Mouse (Mus musculus): ENCODE data around the gene Pkhd1. TPM values are rescaled to one million over a fixed set of nuclear protein-coding genes. Genes with fewer than 3 reads are reported as not detected.

Pkhd1 gene
- polyA plus RNA-seq, 1 experiment, result 0.05 TPM

DNA sequence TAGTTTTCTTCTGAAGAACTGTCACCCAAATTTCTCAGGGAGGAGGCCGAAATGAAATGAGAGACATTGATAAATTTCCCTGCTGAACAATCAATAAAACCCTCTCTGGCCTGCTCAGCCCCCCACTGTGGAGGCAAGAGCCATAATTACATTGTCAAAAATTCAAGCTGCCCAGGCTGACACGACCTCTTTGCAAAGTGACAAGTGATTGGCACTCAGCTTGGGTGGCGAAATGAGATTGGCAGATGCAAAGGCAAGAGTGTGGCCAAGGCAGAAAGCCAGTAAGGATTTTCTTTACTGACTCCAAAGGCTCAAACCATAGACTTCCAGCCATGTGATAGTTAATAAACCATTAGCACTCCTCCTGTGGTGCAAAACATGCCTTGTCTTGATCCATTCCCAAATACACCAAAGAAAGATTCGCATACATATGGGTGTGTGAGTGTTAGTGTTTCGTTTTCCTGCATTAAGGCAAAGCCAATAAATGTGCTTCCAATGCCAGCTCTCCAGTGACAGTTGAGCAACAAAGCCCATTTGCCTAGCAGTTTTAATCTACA lies 208.4 kb downstream of the Pkhd1 start:
- TF ChIP-seq POLR2A (IDR thresholded peaks at IDR 0.05; ENCODE audit: borderline replicate concordance, extremely low read depth, insufficient read depth, insufficient read length, poor library complexity, severe bottlenecking), result no peak
- no peak for TF ChIP-seq CTCF (IDR thresholded peaks at IDR 0.05; ENCODE audit: borderline replicate concordance, extremely low read depth, insufficient read depth, insufficient read length)
- peak; percentile 59 for DNase-seq (ENCODE audit: low read depth)

DNA sequence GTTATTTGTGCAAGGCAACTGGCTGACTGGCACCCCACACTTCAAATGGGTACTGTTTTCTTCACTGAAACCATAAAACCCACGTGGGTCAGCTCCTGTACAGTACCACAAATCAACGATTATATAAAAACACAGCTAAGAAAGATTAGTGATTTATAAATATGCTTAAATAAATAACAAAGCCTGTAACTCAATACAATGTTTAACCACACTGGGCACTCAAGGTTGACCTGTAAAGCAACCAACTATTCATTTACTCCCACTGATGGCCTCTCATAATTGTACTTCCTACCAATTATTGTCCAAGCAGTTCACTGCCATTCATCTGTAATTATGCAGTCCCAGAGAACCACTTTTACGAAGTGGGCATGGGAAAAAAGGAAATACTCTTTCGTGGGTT lies 219.5 kb downstream of the Pkhd1 start:
- TF ChIP-seq POLR2A (IDR thresholded peaks at IDR 0.05; ENCODE audit: borderline replicate concordance, extremely low read depth, insufficient read depth, insufficient read length, poor library complexity, severe bottlenecking) (no peak), CTCF (IDR thresholded peaks at IDR 0.05; ENCODE audit: borderline replicate concordance, extremely low read depth, insufficient read depth, insufficient read length) (no peak)

DNA sequence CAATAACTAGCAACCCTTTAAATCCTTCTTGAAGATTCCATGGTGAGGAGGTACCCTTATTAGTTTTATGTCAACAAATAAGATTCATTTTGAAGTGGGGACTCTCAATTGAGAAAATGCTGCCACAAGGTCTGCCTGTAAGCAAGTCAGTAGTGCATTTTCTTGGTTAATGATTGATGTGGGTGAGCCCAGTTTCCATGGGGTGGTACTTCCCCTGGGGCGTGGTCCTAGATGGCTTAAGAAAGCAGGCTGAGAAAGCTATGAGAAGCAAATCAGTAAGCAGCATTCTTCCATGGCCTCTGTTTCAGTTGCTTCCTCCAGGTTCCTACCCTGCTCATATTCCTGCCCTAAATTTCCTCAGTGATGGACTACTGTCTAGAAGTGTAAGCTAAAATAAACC lies 253.4 kb downstream of the Pkhd1 start:
- TF ChIP-seq POLR2A (IDR thresholded peaks at IDR 0.05; ENCODE audit: borderline replicate concordance, extremely low read depth, insufficient read depth, insufficient read length, poor library complexity, severe bottlenecking), result no peak
- no peak for TF ChIP-seq CTCF (IDR thresholded peaks at IDR 0.05; ENCODE audit: borderline replicate concordance, extremely low read depth, insufficient read depth, insufficient read length)
- no peak for DNase-seq (ENCODE audit: low read depth)

More for the DNA sequence above, 219.5 kb downstream of the Pkhd1 start:
- DNase-seq (ENCODE audit: low read depth), result no peak

DNA sequence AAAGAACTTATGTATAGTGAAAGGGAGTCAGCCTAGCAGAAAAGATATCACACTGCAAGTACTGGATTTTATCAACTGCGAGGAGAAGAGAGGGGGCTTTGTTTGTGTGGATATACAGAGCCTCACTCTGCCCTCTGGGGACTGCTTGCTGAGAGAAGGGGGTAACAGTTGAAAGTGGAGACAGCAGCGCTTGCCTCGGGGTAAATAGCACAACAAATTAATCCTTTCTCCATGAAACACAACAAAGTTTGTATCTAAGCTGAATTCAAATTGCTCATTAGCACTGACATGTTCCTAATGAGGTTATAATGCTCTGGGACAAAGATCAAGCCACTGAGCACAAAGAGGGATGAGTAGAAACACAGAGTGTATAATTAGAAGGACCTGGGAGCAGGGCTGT lies 273.2 kb downstream of the Pkhd1 start:
- TF ChIP-seq CTCF (IDR thresholded peaks at IDR 0.05; ENCODE audit: borderline replicate concordance, extremely low read depth, insufficient read depth, insufficient read length) (no peak), POLR2A (IDR thresholded peaks at IDR 0.05; ENCODE audit: borderline replicate concordance, extremely low read depth, insufficient read depth, insufficient read length, poor library complexity, severe bottlenecking) (no peak)
- DNase-seq (ENCODE audit: low read depth), result peak; percentile 38

DNA sequence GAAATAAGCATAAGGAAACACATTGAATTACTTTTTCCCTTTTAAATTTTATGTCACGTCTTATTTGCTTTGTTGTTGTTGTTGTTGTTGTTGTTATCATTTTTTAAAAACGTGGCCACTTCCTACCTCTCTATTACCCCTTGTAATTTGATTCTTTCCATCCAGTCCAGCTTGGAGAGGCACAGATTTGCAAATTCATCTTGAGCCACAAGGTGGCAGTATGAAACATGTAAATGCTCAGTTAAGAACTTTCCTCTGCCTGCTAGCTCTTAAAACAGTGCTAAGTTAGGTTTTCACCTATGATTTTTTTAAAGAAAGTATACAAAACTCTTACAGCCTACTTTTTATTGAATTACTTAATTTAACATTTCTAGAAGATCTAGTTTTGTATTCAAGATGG lies 306.4 kb downstream of the Pkhd1 start:
- TF ChIP-seq POLR2A (IDR thresholded peaks at IDR 0.05; ENCODE audit: borderline replicate concordance, extremely low read depth, insufficient read depth, insufficient read length, poor library complexity, severe bottlenecking) (no peak), CTCF (IDR thresholded peaks at IDR 0.05; ENCODE audit: borderline replicate concordance, extremely low read depth, insufficient read depth, insufficient read length) (peak; percentile 64; the same call in 1 of the 2 replicates)
- peak; percentile 90 for DNase-seq (ENCODE audit: low read depth)

DNA sequence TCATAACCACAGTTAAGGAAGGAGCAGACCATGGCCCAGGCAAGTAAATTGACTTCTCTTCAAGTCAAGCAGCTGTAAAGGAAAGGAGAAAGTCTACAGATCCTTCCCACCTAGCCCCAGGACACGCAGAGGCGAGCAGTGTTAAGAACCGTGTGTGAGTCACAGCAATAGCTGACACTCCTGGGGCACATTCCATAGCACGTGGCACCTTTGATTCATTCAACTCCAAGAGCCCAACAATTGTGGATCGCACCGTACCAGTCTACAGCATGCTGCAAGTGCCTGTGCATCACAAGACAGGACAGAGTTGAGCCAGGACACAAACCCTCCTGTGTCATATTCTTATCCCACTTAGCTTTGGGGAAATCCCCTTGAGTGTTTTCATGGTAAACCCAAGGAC lies 306.9 kb downstream of the Pkhd1 start:
- DNase-seq (ENCODE audit: low read depth), result no peak
- TF ChIP-seq POLR2A (IDR thresholded peaks at IDR 0.05; ENCODE audit: borderline replicate concordance, extremely low read depth, insufficient read depth, insufficient read length, poor library complexity, severe bottlenecking) (no peak), CTCF (IDR thresholded peaks at IDR 0.05; ENCODE audit: borderline replicate concordance, extremely low read depth, insufficient read depth, insufficient read length) (no peak)

DNA sequence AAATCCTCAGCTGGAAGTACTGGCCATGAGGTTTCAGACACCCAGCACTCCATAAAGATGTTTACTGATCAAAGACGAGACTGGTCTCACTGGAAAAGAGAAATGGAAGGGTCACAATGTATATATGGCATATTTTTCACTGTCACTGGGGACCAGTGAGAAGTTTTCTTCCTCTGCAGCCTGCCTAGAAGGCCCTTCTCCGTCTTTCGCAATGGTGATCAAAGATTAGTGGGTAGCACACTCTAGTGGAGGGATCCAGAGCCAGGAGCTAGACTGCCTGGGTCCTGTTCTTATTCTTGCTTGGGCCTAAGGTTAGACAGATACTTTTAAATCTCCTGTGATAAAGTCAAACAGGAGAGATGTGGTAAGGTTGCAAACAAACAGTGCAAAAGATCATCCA lies 311.7 kb downstream of the Pkhd1 start:
- DNase-seq (ENCODE audit: low read depth), result peak; percentile 56
- peak; percentile 48; the same call in 1 of the 2 replicates for TF ChIP-seq CTCF (IDR thresholded peaks at IDR 0.05; ENCODE audit: borderline replicate concordance, extremely low read depth, insufficient read depth, insufficient read length)
- no peak for TF ChIP-seq POLR2A (IDR thresholded peaks at IDR 0.05; ENCODE audit: borderline replicate concordance, extremely low read depth, insufficient read depth, insufficient read length, poor library complexity, severe bottlenecking)

DNA sequence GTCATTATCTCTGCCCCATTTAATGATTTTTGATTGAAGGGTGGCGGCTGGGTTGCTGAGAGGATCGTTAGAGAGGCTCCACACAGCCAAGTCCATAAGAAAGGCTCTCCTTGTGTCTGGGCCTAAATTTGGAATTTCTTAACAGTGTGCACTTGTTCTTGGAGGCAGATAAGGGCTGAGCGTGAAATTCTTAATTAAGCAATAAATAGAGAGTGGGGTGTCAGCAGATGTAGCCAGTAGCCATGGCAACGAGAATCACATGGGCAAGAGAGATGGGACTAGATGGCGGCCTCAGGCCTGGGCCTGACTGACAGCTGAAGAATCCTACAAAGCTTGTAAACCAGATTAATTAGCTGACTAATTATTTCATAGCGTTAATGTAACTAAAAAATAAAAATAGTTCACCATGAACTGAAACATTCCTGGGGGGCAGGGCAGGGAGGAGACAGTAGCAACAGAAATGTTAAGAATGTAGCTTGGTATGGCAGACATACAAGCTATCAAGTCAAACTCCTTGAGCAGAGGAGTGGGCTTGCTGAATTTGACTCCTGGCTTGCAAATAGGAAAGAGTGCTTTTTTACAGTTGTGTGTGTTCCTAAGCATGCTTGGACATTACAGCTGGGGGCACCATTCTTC lies 314.8 kb downstream of the Pkhd1 start:
- DNase-seq (ENCODE audit: low read depth), result peak; percentile 93
- TF ChIP-seq POLR2A (IDR thresholded peaks at IDR 0.05; ENCODE audit: borderline replicate concordance, extremely low read depth, insufficient read depth, insufficient read length, poor library complexity, severe bottlenecking), result no peak
- no peak for TF ChIP-seq CTCF (IDR thresholded peaks at IDR 0.05; ENCODE audit: borderline replicate concordance, extremely low read depth, insufficient read depth, insufficient read length)

DNA sequence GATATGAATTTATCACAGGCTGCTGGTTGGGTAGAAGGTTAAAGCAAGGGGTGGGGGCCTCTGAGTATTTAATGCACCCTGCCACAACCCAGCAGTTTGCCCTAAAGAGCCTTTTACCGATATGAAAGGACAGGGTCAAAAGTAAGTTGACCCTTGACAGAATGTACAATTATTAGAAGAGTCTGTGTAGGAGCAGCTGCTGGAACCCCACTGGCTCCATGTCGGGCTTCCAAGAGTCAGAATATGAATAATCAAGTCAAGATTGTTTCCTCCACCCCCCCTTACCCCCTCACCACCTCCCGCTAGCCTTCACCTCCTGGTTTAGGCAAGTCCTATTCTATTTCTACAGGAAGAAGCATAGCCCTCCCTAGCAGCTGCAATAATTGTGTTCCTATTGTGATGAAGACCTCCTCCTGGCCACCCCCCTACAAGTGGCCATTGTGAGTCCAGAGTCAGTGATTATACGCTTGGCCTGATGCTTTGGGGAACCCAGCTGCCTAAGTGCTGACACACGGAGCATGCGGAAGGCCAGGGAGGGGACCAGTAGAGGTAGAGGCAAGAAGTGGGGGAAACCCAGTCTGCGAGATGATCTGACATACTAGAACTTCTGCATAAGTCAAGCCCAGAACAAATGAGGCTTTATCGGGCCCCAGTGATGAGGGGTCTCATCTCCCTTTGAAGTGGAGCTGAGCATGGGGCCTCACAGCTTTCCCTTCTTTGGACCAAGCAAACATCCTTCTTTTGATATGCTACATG lies 315.5 kb downstream of the Pkhd1 start:
- TF ChIP-seq POLR2A (IDR thresholded peaks at IDR 0.05; ENCODE audit: borderline replicate concordance, extremely low read depth, insufficient read depth, insufficient read length, poor library complexity, severe bottlenecking) (no peak), CTCF (IDR thresholded peaks at IDR 0.05; ENCODE audit: borderline replicate concordance, extremely low read depth, insufficient read depth, insufficient read length) (no peak)
- peak; percentile 84 for DNase-seq (ENCODE audit: low read depth)

DNA sequence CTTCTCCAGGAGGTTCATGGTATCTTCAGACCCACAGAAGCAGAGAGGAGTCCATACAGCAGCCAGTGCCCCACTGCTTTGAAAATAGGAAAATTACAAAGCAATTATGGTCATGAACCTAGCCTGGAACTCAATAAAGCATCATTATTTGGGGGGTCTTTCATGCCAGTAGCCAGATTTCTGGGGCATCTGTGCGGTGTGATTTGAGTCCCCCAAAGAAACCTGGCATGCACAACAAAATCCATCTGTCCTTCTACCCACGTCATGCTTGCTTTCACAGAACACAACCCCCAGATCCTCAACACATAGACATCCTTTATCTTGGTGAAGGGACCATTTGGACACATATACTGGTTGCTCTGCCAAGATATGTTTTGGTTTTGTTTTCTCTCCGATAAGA lies 316.2 kb downstream of the Pkhd1 start:
- TF ChIP-seq CTCF (IDR thresholded peaks at IDR 0.05; ENCODE audit: borderline replicate concordance, extremely low read depth, insufficient read depth, insufficient read length) (no peak), POLR2A (IDR thresholded peaks at IDR 0.05; ENCODE audit: borderline replicate concordance, extremely low read depth, insufficient read depth, insufficient read length, poor library complexity, severe bottlenecking) (no peak)
- peak; percentile 42 for DNase-seq (ENCODE audit: low read depth)

DNA sequence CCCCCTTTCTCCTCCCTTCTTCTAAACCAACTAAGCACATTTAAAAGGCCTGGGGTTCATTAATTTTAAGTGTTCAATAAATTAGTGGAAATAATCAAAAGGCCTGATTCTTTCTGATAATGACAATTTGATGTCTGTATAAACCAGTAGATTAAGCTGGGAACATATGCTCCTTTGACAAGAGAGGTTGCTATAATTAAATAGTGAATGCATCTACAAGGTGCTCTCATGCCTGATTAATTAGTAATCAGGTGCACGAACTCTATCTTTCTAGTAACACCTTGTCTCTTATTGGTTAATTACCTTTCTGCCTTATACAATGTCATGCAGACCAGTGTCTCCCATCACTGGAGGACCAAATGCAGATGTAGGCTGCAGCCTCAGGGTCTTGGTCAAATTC lies 329.2 kb downstream of the Pkhd1 start:
- TF ChIP-seq CTCF (IDR thresholded peaks at IDR 0.05; ENCODE audit: borderline replicate concordance, extremely low read depth, insufficient read depth, insufficient read length) (no peak), POLR2A (IDR thresholded peaks at IDR 0.05; ENCODE audit: borderline replicate concordance, extremely low read depth, insufficient read depth, insufficient read length, poor library complexity, severe bottlenecking) (no peak)
- no peak for DNase-seq (ENCODE audit: low read depth)
